Mouse (Mus musculus) liver, postnatal 0 days (tissue): Measurements from ENCODE around the gene Rars.
"Not testable (repeated sequence)": the region's sequence is repeated elsewhere in the genome, so short reads cannot be mapped to it uniquely, and the experiment has no call there.

Experiments
- CTCF ChIP-seq: sonication (generic); IDR thresholded peaks from 2 replicates; pipeline ENCODE4 v1.5.1; 2016; ENCODE audit warnings: antibody characterized with exemption, low read depth
- EP300 ChIP-seq: IDR thresholded peaks from 2 replicates; pipeline ENCODE4 v1.6.1; 2016; ENCODE audit warnings: antibody characterized with exemption, low read depth, mild to moderate bottlenecking

GRCm38 (mm10) chr11:35792800-35793199 is 41.5 kb downstream of the Rars start:
- TF ChIP-seq CTCF, EP300: not testable (repeated sequence)
